Mouse (Mus musculus): ENCODE measurements around the gene BC016579. TPM values are rescaled to one million over a fixed set of nuclear protein-coding genes. Genes with fewer than 3 reads are reported as not detected.

Gene BC016579
- polyA plus RNA-seq, 1 experiment from 2014 or later = 0.11 TPM

DNA sequence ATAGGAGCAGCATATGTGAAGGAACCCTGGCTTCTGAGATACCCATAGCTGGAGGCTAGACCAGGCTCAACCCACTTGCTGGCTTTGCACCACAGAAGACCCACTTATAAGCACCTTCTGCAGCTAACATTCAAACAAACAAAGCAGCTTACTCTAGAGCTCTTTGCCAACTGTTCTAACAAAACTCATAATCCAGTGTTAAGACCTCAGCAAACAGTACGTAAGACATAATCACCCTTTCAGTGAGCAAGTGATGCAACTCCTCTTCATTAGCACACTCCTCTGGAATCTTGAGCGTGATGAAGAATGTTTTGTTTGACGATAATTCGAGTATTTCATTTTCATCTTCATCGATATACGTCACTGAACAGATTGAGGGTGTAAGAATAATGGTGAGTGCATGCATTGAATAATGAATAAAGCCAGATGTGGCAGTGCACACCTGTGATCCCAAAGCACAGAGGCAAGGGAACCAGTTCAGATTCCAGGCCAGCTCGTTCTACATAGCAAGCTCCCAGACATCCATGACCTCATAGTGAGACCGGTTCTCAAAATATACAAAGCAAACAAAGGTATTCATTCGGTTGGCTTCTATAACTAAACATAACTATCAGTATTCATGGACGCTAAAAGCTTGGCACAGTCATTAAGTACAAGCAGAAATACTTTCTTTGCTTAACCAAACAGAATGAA lies 13.7 kb downstream of the BC016579 start:
- Histone ChIP-seq H3K9ac (no peak overlapping the region), H3K4me1 (no peaks in the 10 kb centered on the region), H3K36me3 (no peaks in the 10 kb centered on the region), H3K4me2 (replicated peaks) (no peak overlapping the region), H3K27ac (no peak overlapping the region), H3K27me3 (replicated peaks) (no peaks in the 10 kb centered on the region), H3K4me3 (no peak overlapping the region), H3K9me3 (no peaks in the 10 kb centered on the region)
- WGBS = 86% methylated on average over 10 of the region's 10 CpGs
- no peak for ATAC-seq (ENCODE audit: low FRiP score, low read depth)

DNA sequence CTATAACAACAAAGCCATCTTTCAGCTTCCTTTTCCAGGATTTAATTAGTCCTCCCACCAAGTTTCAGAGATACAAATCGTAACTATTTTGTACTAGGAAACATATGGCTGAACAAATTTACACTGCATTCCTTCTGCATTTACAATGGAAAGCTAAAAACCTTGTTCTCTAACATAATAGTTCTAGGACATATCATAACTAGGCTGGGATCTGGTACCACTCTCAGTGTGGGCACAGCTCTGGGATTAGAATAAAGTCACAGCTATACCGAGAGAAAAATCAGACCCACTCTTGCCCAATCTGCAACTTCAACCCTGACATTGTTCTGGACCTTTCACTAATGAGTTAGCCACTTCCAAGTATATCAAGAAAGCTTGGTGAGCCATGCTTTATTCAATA lies 18.0 kb downstream of the BC016579 start:
- Histone ChIP-seq H3K9ac (no peak overlapping the region), H3K36me3 (no peaks in the 10 kb centered on the region), H3K4me3 (no peak overlapping the region), H3K27me3 (replicated peaks) (no peaks in the 10 kb centered on the region), H3K4me1 (no peaks in the 10 kb centered on the region), H3K27ac (no peak overlapping the region), H3K4me2 (replicated peaks) (no peak overlapping the region), H3K9me3 (no peaks in the 10 kb centered on the region)
- no peak for ATAC-seq (ENCODE audit: low FRiP score, low read depth)
- 86% methylated on average over 2 of the region's 2 CpGs for WGBS

DNA sequence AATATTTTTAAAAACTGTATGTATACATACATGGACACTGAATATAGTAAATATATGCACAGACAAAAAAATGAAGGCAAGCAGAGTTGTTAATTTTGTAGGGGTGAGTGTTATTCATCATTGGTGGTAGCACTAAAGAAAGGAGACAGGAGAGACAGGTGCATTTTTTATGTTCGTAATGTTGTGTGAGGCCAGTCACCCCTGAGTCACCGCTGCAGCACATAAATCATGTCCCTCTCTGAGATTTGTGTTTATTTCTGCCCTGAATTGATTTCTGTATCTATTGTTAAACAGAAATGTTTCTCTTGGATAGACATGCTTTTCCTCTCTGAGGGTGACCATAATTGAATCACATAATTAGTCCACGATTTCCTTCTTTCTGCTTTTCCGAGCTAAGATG lies 21.4 kb downstream of the BC016579 start:
- WGBS = 75% methylated on average over 4 of the region's 4 CpGs
- Histone ChIP-seq H3K9me3 (no peaks in the 10 kb centered on the region), H3K4me2 (replicated peaks) (no peak overlapping the region), H3K36me3 (no peaks in the 10 kb centered on the region), H3K4me3 (no peak overlapping the region), H3K9ac (no peak overlapping the region), H3K27me3 (replicated peaks) (no peaks in the 10 kb centered on the region), H3K27ac (no peak overlapping the region), H3K4me1 (no peaks in the 10 kb centered on the region)
- no peak for ATAC-seq (ENCODE audit: low FRiP score, low read depth)

DNA sequence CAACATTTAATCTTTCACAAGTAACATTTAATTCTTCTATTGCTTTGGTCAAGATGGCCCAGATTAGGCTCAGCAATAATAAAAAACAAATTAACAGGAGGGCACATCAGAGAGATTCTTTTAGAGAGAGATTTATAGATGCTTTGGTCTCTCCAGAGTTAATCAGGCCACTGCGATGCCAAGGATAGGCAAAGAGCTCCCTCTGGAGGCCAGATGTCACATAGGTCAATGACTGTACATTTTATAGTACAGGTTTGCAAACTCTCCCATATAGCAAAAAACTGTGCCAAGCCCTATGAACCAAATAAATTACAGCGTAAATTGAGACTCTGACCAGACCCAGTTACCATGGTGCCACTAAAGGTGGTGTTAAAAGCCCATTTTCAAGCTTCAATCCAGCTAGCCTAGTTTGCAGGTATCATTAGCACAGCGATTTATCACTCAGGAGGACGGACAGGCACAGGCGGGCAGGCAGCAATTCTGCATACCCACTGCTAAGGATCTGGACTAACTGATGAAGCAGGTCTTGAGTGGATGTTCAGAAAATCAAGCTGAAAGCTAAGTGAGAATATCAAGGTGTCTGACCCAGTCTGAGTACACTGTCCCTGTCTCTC lies 23.4 kb downstream of the BC016579 start:
- no peaks in the 10 kb centered on the region for H3K9me3 ChIP-seq
- no peak overlapping the region for H3K4me2 ChIP-seq (replicated peaks)
- no peak overlapping the region for H3K27ac ChIP-seq
- H3K4me3 ChIP-seq = no peak overlapping the region
- no peaks in the 10 kb centered on the region for H3K4me1 ChIP-seq
- no peaks in the 10 kb centered on the region for H3K27me3 ChIP-seq (replicated peaks)
- ATAC-seq (ENCODE audit: low FRiP score, low read depth) = peak; percentile 57
- no peak overlapping the region for H3K9ac ChIP-seq
- no peaks in the 10 kb centered on the region for H3K36me3 ChIP-seq
- WGBS = 52% methylated on average over 5 of the region's 5 CpGs

DNA sequence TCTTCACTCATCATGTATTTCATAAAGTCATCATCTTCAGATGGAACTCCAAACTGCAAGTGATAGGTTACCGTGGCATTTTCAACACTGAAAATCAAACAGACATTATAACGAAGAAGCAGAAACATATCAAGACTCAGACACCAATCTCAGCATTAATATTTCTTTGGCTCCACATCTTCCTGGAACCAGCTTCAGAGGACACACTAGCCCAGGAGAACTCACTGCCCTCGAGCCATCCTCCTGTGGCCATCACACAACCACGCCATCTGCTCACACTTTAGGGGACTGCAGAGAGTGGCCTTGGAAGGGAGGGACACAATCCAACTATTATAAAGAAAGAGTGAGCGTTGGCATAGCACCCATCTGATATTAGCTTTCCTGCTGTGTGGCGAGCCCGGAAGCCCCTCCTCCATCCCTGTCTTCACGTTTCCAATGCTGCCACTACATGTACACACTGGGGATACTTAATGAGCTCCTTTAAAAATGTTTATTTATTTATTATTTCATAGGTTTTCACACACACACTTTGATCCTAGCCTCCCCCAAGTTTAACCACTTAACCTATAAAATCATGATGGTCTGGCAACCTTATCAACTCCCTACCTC lies 24.3 kb downstream of the BC016579 start:
- 81% methylated on average over 8 of the region's 8 CpGs for WGBS
- no peaks in the 10 kb centered on the region for H3K27me3 ChIP-seq (replicated peaks)
- no peak overlapping the region for H3K9ac ChIP-seq
- no peaks in the 10 kb centered on the region for H3K4me1 ChIP-seq
- no peaks in the 10 kb centered on the region for H3K9me3 ChIP-seq
- H3K4me2 ChIP-seq (replicated peaks) = no peak overlapping the region
- H3K27ac ChIP-seq = no peak overlapping the region
- peak; percentile 29; the same call in 1 of the 2 replicates for ATAC-seq (ENCODE audit: low FRiP score, low read depth)
- no peak overlapping the region for H3K4me3 ChIP-seq
- no peaks in the 10 kb centered on the region for H3K36me3 ChIP-seq

DNA sequence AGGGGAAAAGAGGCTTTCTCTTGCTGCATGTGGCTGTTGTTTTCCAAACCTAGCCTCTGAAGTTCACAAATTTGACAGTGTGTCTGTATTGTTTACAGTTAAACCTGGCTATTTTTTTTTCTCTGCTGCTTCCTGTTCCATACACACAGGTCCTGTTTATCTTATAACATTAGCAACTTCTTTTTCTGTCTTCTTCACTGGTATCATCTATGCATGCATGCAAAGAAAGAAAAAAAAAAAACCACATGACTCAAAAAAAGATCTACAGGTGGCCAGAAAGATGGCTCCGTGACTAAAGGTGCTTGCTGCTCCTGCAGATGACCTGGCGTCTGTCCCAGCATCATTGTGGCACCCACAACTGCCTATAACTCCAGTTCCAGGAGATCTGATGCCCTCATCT lies 28.5 kb downstream of the BC016579 start:
- Histone ChIP-seq H3K9me3 (no peaks in the 10 kb centered on the region), H3K4me3 (no peak overlapping the region), H3K9ac (no peak overlapping the region), H3K36me3 (no peaks in the 10 kb centered on the region), H3K4me2 (replicated peaks) (no peak overlapping the region), H3K4me1 (no peaks in the 10 kb centered on the region), H3K27me3 (replicated peaks) (no peaks in the 10 kb centered on the region), H3K27ac (no peak overlapping the region)
- ATAC-seq (ENCODE audit: low FRiP score, low read depth) = no peak
- 85% methylated on average over 2 of the region's 2 CpGs for WGBS

DNA sequence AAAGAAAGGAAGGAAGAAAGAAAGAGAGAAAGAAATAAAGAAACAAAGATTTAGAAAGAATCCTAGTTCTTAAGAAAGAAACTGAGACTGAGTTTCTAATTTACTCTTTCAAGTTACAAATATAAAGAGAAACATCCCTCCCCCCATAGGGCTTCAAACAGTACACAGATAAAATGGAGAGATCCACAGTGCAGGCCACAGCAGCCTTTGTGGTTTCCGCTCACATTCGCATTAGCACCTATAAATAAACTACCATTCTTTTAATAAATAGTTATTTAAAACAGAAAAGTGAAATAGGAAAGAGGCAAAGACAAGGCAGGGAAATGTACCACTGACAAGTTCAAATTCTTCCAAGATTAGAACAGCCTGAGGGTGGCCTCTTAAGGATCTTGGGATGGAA lies 29.1 kb downstream of the BC016579 start:
- H3K4me1 ChIP-seq = no peaks in the 10 kb centered on the region
- H3K4me2 ChIP-seq (replicated peaks) = no peak overlapping the region
- 92% methylated on average over 2 of the region's 2 CpGs for WGBS
- H3K4me3 ChIP-seq = no peak overlapping the region
- no peak for ATAC-seq (ENCODE audit: low FRiP score, low read depth)
- no peaks in the 10 kb centered on the region for H3K27me3 ChIP-seq (replicated peaks)
- H3K27ac ChIP-seq = no peak overlapping the region
- H3K9me3 ChIP-seq = no peaks in the 10 kb centered on the region
- H3K36me3 ChIP-seq = no peaks in the 10 kb centered on the region
- H3K9ac ChIP-seq = no peak overlapping the region

DNA sequence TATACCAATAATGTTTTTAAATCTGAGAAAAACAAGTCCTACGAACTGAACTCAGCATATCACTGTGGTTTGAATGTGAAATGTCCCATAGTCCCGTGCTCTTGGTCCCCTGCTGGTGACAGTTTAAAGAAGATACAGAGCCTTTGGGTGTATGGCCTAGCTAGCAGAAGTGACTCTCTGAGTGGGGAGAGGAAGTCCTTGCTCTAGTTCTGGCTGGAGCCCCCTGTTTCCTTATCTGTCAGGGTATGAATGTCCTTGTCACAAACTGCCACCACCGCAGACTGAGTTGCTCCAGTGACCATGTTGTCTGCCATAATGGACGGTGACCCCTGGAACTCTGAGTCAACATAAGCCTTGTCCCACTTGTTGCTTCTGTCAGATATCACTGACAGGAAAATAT lies 30.6 kb downstream of the BC016579 start:
- no peaks in the 10 kb centered on the region for H3K9me3 ChIP-seq
- no peaks in the 10 kb centered on the region for H3K27me3 ChIP-seq (replicated peaks)
- 97% methylated on average over 4 of the region's 4 CpGs for WGBS
- no peak overlapping the region for H3K4me2 ChIP-seq (replicated peaks)
- no peak overlapping the region for H3K27ac ChIP-seq
- no peak overlapping the region for H3K9ac ChIP-seq
- no peaks in the 10 kb centered on the region for H3K4me1 ChIP-seq
- no peaks in the 10 kb centered on the region for H3K36me3 ChIP-seq
- no peak overlapping the region for H3K4me3 ChIP-seq
- no peak for ATAC-seq (ENCODE audit: low FRiP score, low read depth)

DNA sequence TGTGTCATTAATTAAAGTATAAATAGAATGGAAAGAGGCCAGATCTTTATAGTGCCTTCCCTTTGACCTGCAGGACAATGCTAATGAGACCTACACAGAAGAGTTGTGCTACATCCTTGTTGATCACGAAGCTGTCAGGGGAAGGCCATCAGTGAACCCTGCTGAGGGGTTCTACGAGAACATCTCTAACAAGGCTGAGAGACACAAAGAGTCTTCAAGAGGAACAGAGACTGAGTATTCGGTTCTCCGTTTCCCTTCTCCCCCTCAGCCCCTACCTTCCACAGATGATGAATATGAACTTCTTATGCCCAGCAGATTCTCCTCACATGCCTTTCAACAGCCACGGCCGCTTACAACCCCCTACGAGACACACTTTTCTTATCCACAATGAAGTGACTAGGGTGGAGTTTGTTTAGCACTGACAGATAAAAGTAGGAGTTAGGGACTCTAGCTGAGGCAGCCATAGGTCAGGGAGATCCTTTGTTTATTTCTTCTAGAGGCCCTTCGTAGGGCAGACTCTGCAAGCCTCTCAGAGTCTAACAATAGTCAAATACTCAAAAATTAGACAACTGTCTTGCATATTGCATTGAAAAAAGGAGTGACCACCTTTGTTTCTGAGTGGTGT lies 34.0 kb downstream of the BC016579 start:
- 78% methylated on average over 8 of the region's 8 CpGs for WGBS
- no peaks in the 10 kb centered on the region for H3K36me3 ChIP-seq
- H3K9ac ChIP-seq = no peak overlapping the region
- H3K27ac ChIP-seq = no peak overlapping the region
- H3K4me1 ChIP-seq = no peaks in the 10 kb centered on the region
- H3K27me3 ChIP-seq (replicated peaks) = no peaks in the 10 kb centered on the region
- no peaks in the 10 kb centered on the region for H3K9me3 ChIP-seq
- H3K4me3 ChIP-seq = no peak overlapping the region
- no peak for ATAC-seq (ENCODE audit: low FRiP score, low read depth)
- no peak overlapping the region for H3K4me2 ChIP-seq (replicated peaks)

DNA sequence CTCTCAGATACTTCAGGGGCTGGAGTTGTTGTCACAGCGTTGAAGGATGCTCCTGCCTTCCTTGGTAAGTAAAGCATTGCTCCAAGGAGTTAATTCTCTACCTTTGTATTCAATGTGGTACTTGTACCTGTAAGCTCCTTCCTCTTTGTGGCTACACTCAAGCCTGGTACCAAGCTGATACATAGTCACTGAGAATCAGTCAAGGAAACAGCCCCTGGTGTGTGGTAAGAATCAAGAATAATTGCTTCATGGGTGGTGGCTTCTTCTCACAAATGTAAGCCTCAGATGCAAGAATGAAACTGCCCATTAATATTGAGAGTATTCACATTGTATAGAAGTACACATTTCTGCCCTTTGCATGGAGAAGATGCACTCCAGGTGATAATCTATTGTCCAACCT lies 37.9 kb downstream of the BC016579 start:
- H3K4me1 ChIP-seq = no peaks in the 10 kb centered on the region
- no peak overlapping the region for H3K4me3 ChIP-seq
- no peak overlapping the region for H3K4me2 ChIP-seq (replicated peaks)
- WGBS = 88% methylated on average over 1 of the region's 1 CpGs
- no peaks in the 10 kb centered on the region for H3K9me3 ChIP-seq
- H3K27ac ChIP-seq = no peak overlapping the region
- H3K9ac ChIP-seq = no peak overlapping the region
- H3K27me3 ChIP-seq (replicated peaks) = no peaks in the 10 kb centered on the region
- no peaks in the 10 kb centered on the region for H3K36me3 ChIP-seq
- ATAC-seq (ENCODE audit: low FRiP score, low read depth) = no peak

DNA sequence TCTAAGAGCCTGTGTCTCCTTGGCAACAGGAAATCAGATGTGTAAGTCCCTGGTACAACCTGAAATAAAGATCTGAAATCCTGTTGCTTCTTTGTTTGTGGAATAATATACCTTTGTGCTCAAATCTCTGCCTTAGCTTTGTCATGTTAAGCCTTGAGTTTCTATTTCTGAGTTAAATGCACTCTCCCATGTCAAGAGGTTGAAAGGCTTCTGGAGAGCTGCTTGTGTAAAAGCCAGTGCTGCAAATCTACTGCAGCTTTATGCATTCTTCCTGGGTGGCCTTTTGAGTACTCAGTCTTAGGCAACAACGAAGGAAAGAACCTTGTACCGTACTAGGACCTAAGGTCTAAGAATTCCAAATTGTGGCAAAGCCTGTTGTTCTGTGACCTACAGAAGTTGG lies 40.6 kb downstream of the BC016579 start:
- 70% methylated on average over 2 of the region's 2 CpGs for WGBS
- ATAC-seq (ENCODE audit: low FRiP score, low read depth) = no peak

DNA sequence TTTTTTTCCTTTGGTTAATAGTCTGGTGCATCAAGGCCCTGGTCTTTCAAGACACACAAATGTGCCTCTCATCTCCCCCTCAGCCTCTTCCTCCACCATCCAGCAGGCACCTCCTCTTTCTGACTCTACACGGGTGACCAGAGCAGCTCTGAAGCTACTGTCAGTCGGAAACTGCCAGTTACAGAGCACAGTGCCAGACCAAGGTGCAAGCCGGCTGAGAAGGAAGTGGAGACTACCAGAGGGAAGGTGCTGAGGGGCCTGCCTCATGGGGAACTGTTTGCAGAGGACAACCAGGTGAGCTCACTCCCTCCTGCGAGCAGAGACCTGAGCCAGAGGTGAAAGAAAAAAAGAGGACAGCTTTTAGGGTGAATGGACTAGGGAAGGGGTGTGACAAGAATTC lies 43.6 kb downstream of the BC016579 start, which contains the start of gene Gcsam:
TSS of gene Gcsam (plus strand) at position 114 of the 400 bp plus-strand sequence.
- H3K9ac ChIP-seq = no peak within 1 kb of the TSS
- H3K4me2 ChIP-seq (replicated peaks) = no peak within 1 kb of the TSS
- no peaks in the 10 kb centered on the region for H3K4me1 ChIP-seq
- H3K27me3 ChIP-seq (replicated peaks) = no peaks in the 10 kb centered on the region
- no peak within 1 kb of the TSS for H3K27ac ChIP-seq
- H3K4me3 ChIP-seq = no peak within 1 kb of the TSS
- no peaks in the 10 kb centered on the region for H3K9me3 ChIP-seq
- WGBS = 82% methylated on average over 4 of the region's 4 CpGs
- H3K36me3 ChIP-seq = no peaks in the 10 kb centered on the region
- ATAC-seq (ENCODE audit: low FRiP score, low read depth) = no peak

More for the DNA sequence above, 40.6 kb downstream of the BC016579 start:
- Histone ChIP-seq H3K27me3 (replicated peaks) (no peaks in the 10 kb centered on the region), H3K36me3 (no peaks in the 10 kb centered on the region), H3K4me2 (replicated peaks) (no peak overlapping the region), H3K4me3 (no peak overlapping the region), H3K9ac (no peak overlapping the region), H3K9me3 (no peaks in the 10 kb centered on the region), H3K27ac (no peak overlapping the region), H3K4me1 (no peaks in the 10 kb centered on the region)

Measured in neural tube, embryonic 12.5 days (tissue).